Mouse (Mus musculus): Measurements from ENCODE around the gene Iqcf5.

DNA sequence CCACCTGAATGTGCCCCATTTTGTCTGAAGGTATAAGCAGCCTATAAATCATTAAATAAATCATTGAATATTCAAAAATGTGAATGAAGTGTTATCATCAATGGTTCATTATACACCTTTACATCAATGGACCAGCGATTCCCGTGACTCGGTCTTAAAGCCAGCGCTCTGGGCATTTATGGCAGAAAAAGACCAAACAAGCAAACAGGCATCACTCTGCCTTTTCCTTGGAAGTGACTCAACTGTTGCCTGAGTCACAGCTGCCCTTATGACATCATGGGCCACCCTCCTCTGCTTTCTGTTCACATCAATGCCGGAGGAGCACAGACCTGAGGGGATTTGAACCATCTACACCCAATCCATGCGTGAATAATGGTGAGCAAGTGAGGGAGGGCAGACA lies 14.7 kb upstream of the Iqcf5 start, which contains the start of gene Iqcf1:
- no peak for TF ChIP-seq CTCF (IDR thresholded peaks at IDR 0.05; ENCODE audit: low read depth, low read length)
- no peak for TF ChIP-seq POLR2A (IDR thresholded peaks at IDR 0.05; ENCODE audit: extremely low read depth, insufficient read depth, low read length)
